10 mouse cellular contexts compared by ENCODE assay signal in genomic region chrX:100395026-100395425, GRCm38 (mm10). TPM values are rescaled to one million over a fixed set of nuclear protein-coding genes. Genes with fewer than 3 reads are reported as not detected.
DNase-seq lines count a peak whose midpoint lies in the region; ATAC-seq and TF ChIP-seq lines count a peak whose summit lies in the region.
"Had no signal": no experiment of that assay in that cellular context is flagged by ENCODE, and none has a peak within 500 bp of the region (broad histone marks: within the 10 kb centered on the region; RNA-seq: fewer than 3 reads in every experiment).

No protein-coding gene starts in this region.

- 0 out of 2 replicates have a peak, but pooled peaks cover 3% of the 10 kb centered on the region for H3K27me3 ChIP-seq in kidney, embryonic 14.5 days (ENCODE audit: control insufficient read depth, insufficient read depth, low read length)
- no peaks in the 10 kb centered on the region for H3K27me3 ChIP-seq in lung, embryonic 14.5 days (ENCODE audit: insufficient read depth, low read length)

- H3K4me3 ChIP-seq in kidney, embryonic 14.5 days (ENCODE audit: low read length) = no peak overlapping the region
- no peak overlapping the region for H3K4me3 ChIP-seq in lung, embryonic 14.5 days (ENCODE audit: low read depth, low read length)
- H3K4me3 ChIP-seq: heart, embryonic 13.5 days had no signal

- no peak overlapping the region for H3K9ac ChIP-seq in kidney, embryonic 14.5 days (ENCODE audit: low read depth, low read length)
- no peak overlapping the region for H3K9ac ChIP-seq in lung, embryonic 14.5 days
- H3K9ac ChIP-seq: heart, embryonic 13.5 days had no signal

- peak; percentile 46 for TF ChIP-seq CTCF in lung, embryonic 14.5 days (IDR thresholded peaks at IDR 0.05; ENCODE audit: low read depth)

- H3K9me3 ChIP-seq in kidney, embryonic 14.5 days (ENCODE audit: control insufficient read depth, low read length) = no peaks in the 10 kb centered on the region
- no peaks in the 10 kb centered on the region for H3K9me3 ChIP-seq in lung, embryonic 14.5 days (ENCODE audit: low read depth, low read length)
- H3K9me3 ChIP-seq: heart, embryonic 13.5 days had no signal

- H3K4me1 ChIP-seq in kidney, embryonic 14.5 days (ENCODE audit: control insufficient read depth, insufficient read depth, low read length) = no peaks in the 10 kb centered on the region
- no peaks in the 10 kb centered on the region for H3K4me1 ChIP-seq in lung, embryonic 14.5 days (ENCODE audit: insufficient read depth)
- H3K4me1 ChIP-seq: heart, embryonic 13.5 days had no signal

- DNase-seq in kidney, adult 9 months = peak; percentile 4
- peak; percentile 30 for DNase-seq in MEL-GATA-1-ER (ENCODE audit: extremely low read depth, low read depth)
- peak; percentile 25 for DNase-seq in c-Kit-negative CD71-positive TER-119-positive erythroid progenitor cells, embryonic 14.5 days (ENCODE audit: low read depth, low spot score)
- DNase-seq in lung, embryonic 14.5 days = peak; percentile 5
- no peak for DNase-seq in ovary, postnatal 10 days (ENCODE audit: low spot score)
- DNase-seq in B cell, adult 2 months = no peak
- no peak for DNase-seq in thymus, postnatal 10 days (ENCODE audit: low spot score in 2 of 2)

- no peak overlapping the region for H3K27ac ChIP-seq in kidney, embryonic 14.5 days (ENCODE audit: low read depth, low read length)
- no peak overlapping the region for H3K27ac ChIP-seq in lung, embryonic 14.5 days (ENCODE audit: low read depth)
- H3K27ac ChIP-seq: heart, embryonic 13.5 days had no signal

- ATAC-seq in kidney, embryonic 14.5 days (ENCODE audit: low FRiP score, low TSS enrichment) = no peak
- no peak for ATAC-seq in lung, embryonic 14.5 days (ENCODE audit: insufficient read depth)

- no peaks in the 10 kb centered on the region for H3K36me3 ChIP-seq in kidney, embryonic 14.5 days (ENCODE audit: control insufficient read depth, insufficient read depth, low read length)
- no peaks in the 10 kb centered on the region for H3K36me3 ChIP-seq in lung, embryonic 14.5 days (ENCODE audit: insufficient read depth)
- H3K36me3 ChIP-seq: heart, embryonic 13.5 days had no signal

- WGBS in kidney, embryonic 14.5 days = 83% methylated on average over 8 of the region's 8 CpGs
- WGBS in lung, embryonic 14.5 days = 78% methylated on average over 8 of the region's 8 CpGs

- H3K4me2 ChIP-seq in kidney, embryonic 14.5 days (replicated peaks; ENCODE audit: low read depth, low read length) = no peak overlapping the region
- H3K4me2 ChIP-seq in lung, embryonic 14.5 days = no peak overlapping the region
- H3K4me2 ChIP-seq: heart, embryonic 13.5 days had no signal

RNA-seq across cellular contexts. Expression of gene Otud6a, which starts 33.8 kb away (rescaled TPM):
- not detected in 2 replicates for polyA plus RNA-seq in kidney, embryonic 14.5 days (2014; fragmentation: Nextera tagmentation; extraction: Ambion mirVana)
- polyA plus RNA-seq in lung, embryonic 14.5 days (2014; fragmentation: Nextera tagmentation; extraction: Ambion mirVana) = not detected in 2 replicates
- polyA plus RNA-seq: heart, embryonic 13.5 days; limb, embryonic 14.5 days had no signal

RNA-seq across cellular contexts. Expression of gene Awat2, which starts 47.5 kb away (rescaled TPM):
- polyA plus RNA-seq in kidney, embryonic 14.5 days (2014; fragmentation: Nextera tagmentation; extraction: Ambion mirVana) = 0.42 and 0.86 TPM in 2 replicates
- polyA plus RNA-seq in lung, embryonic 14.5 days (2014; fragmentation: Nextera tagmentation; extraction: Ambion mirVana) = 0.62 and 1.0 TPM in 2 replicates
- polyA plus RNA-seq: heart, embryonic 13.5 days had no signal

Comparison
In these comparisons a context has a peak if more than half of its experiments do, and no peak if none do; other contexts are left out.
1. DNase-seq: peak in kidney, adult 9 months (single experiment), MEL-GATA-1-ER (single experiment), c-Kit-negative CD71-positive TER-119-positive erythroid progenitor cells, embryonic 14.5 days (single experiment) and lung, embryonic 14.5 days (single experiment); none in ovary, postnatal 10 days (single experiment), B cell, adult 2 months (0 of 2) and thymus, postnatal 10 days (0 of 2).